Mouse (Mus musculus): ENCODE results near the gene Arpc1b. TPM values are rescaled to one million over a fixed set of nuclear protein-coding genes. Genes with fewer than 3 reads are reported as not detected.

Arpc1b gene
- 283 and 304 TPM in 2 replicates for polyA plus RNA-seq (2015; fragmentation: Nextera tagmentation; extraction: Ambion mirVana)

- H3K36me3 ChIP-seq (ENCODE audit: control insufficient read depth, insufficient read depth, low read length), result peaks cover 2% of the 10 kb centered on the region
- ATAC-seq (ENCODE audit: low FRiP score, low TSS enrichment) (peak; percentile 81), DNase-seq (ENCODE audit: low spot score) (peak; percentile 88)
- peak within 1 kb of the TSS; percentile 84 for H3K9ac ChIP-seq (ENCODE audit: low read length)
- H3K4me2 ChIP-seq (replicated peaks; ENCODE audit: low read depth), result peak within 1 kb of the TSS; percentile 85
- 1% methylated on average over 40 of the region's 53 CpGs for WGBS
- TF ChIP-seq CTCF (IDR thresholded peaks at IDR 0.05; ENCODE audit: low read depth) (no peak), EP300 (optimal IDR thresholded peaks at IDR 0.05) (no peak)
- peak within 1 kb of the TSS; percentile 88 for H3K27ac ChIP-seq (replicated peaks)
- no peaks in the 10 kb centered on the region for H3K9me3 ChIP-seq (ENCODE audit: control insufficient read depth, low read length)
- H3K4me3 ChIP-seq (ENCODE audit: low read depth, low read length), result peak within 1 kb of the TSS; percentile 74
- no peaks in the 10 kb centered on the region for H3K27me3 ChIP-seq (ENCODE audit: control insufficient read depth, insufficient read depth, low read length)
- peaks cover 2% of the 10 kb centered on the region; the same call in 1 of the 2 replicates for H3K4me1 ChIP-seq (replicated peaks; ENCODE audit: control insufficient read depth, insufficient read depth)
These were observed at the start of gene Arpc1b for GRCm38 (mm10) chr5:145114071-145114605. Gene Arpc1b, plus strand, starts transcription at chr5:145114215.

GRCm38 (mm10) chr5:145064765-145065340 is 49.2 kb upstream of the Arpc1b start:
- WGBS, result 79% methylated on average over 1 of the region's 1 CpGs
- no peak overlapping the region for H3K27ac ChIP-seq (replicated peaks)
- TF ChIP-seq EP300 (optimal IDR thresholded peaks at IDR 0.05) (no peak), CTCF (IDR thresholded peaks at IDR 0.05; ENCODE audit: low read depth) (no peak)
- no peak for DNase-seq (ENCODE audit: low spot score)
- no peaks in the 10 kb centered on the region for H3K9me3 ChIP-seq (ENCODE audit: control insufficient read depth, low read length)
- H3K9ac ChIP-seq (ENCODE audit: low read length), result no peak overlapping the region
- H3K4me3 ChIP-seq (ENCODE audit: low read depth, low read length), result no peak overlapping the region
- H3K4me1 ChIP-seq (replicated peaks; ENCODE audit: control insufficient read depth, insufficient read depth), result no peaks in the 10 kb centered on the region
- no peak overlapping the region for H3K4me2 ChIP-seq (replicated peaks; ENCODE audit: low read depth)
- H3K36me3 ChIP-seq (ENCODE audit: control insufficient read depth, insufficient read depth, low read length), result no peaks in the 10 kb centered on the region
- H3K27me3 ChIP-seq (ENCODE audit: control insufficient read depth, insufficient read depth, low read length), result no peaks in the 10 kb centered on the region
- ATAC-seq (ENCODE audit: low FRiP score, low TSS enrichment), result no peak

GRCm38 (mm10) chr5:145068863-145069262 is 45.2 kb upstream of the Arpc1b start:
- H3K4me1 ChIP-seq (replicated peaks; ENCODE audit: control insufficient read depth, insufficient read depth), result no peaks in the 10 kb centered on the region
- H3K9me3 ChIP-seq (ENCODE audit: control insufficient read depth, low read length), result no peaks in the 10 kb centered on the region
- TF ChIP-seq EP300 (optimal IDR thresholded peaks at IDR 0.05) (no peak), CTCF (IDR thresholded peaks at IDR 0.05; ENCODE audit: low read depth) (no peak)
- no peak overlapping the region for H3K4me3 ChIP-seq (ENCODE audit: low read depth, low read length)
- no peaks in the 10 kb centered on the region for H3K36me3 ChIP-seq (ENCODE audit: control insufficient read depth, insufficient read depth, low read length)
- no peak for ATAC-seq (ENCODE audit: low FRiP score, low TSS enrichment)
- H3K27me3 ChIP-seq (ENCODE audit: control insufficient read depth, insufficient read depth, low read length), result no peaks in the 10 kb centered on the region
- WGBS, result 24% methylated on average over 3 of the region's 3 CpGs
- no peak for DNase-seq (ENCODE audit: low spot score)
- no peak overlapping the region for H3K27ac ChIP-seq (replicated peaks)
- H3K4me2 ChIP-seq (replicated peaks; ENCODE audit: low read depth), result no peak overlapping the region
- H3K9ac ChIP-seq (ENCODE audit: low read length), result no peak overlapping the region

GRCm38 (mm10) chr5:145069707-145070106 is 44.3 kb upstream of the Arpc1b start:
- Histone ChIP-seq H3K4me1 (replicated peaks; ENCODE audit: control insufficient read depth, insufficient read depth) (no peaks in the 10 kb centered on the region), H3K9me3 (ENCODE audit: control insufficient read depth, low read length) (no peaks in the 10 kb centered on the region), H3K36me3 (ENCODE audit: control insufficient read depth, insufficient read depth, low read length) (no peaks in the 10 kb centered on the region), H3K9ac (ENCODE audit: low read length) (no peak overlapping the region), H3K4me2 (replicated peaks; ENCODE audit: low read depth) (no peak overlapping the region), H3K4me3 (ENCODE audit: low read depth, low read length) (no peak overlapping the region), H3K27ac (replicated peaks) (no peak overlapping the region), H3K27me3 (ENCODE audit: control insufficient read depth, insufficient read depth, low read length) (no peaks in the 10 kb centered on the region)
- TF ChIP-seq CTCF (IDR thresholded peaks at IDR 0.05; ENCODE audit: low read depth), result peak; percentile 91
- no peak for TF ChIP-seq EP300 (optimal IDR thresholded peaks at IDR 0.05)
- under 1% methylated on average over 5 of the region's 5 CpGs for WGBS
- ATAC-seq (ENCODE audit: low FRiP score, low TSS enrichment) (peak; percentile 50; the same call in 1 of the 2 replicates), DNase-seq (ENCODE audit: low spot score) (peak; percentile 75)

- ATAC-seq (ENCODE audit: low FRiP score, low TSS enrichment) (no peak), DNase-seq (ENCODE audit: low spot score) (no peak)
- no peak overlapping the region for H3K4me2 ChIP-seq (replicated peaks; ENCODE audit: low read depth)
- no peaks in the 10 kb centered on the region for H3K36me3 ChIP-seq (ENCODE audit: control insufficient read depth, insufficient read depth, low read length)
- H3K4me1 ChIP-seq (replicated peaks; ENCODE audit: control insufficient read depth, insufficient read depth), result no peaks in the 10 kb centered on the region
- no peaks in the 10 kb centered on the region for H3K9me3 ChIP-seq (ENCODE audit: control insufficient read depth, low read length)
- no peaks in the 10 kb centered on the region for H3K27me3 ChIP-seq (ENCODE audit: control insufficient read depth, insufficient read depth, low read length)
- no peak overlapping the region for H3K27ac ChIP-seq (replicated peaks)
- TF ChIP-seq EP300 (optimal IDR thresholded peaks at IDR 0.05) (no peak), CTCF (IDR thresholded peaks at IDR 0.05; ENCODE audit: low read depth) (peak; percentile 63)
- no peak overlapping the region for H3K4me3 ChIP-seq (ENCODE audit: low read depth, low read length)
- WGBS, result 49% methylated on average over 6 of the region's 6 CpGs
- H3K9ac ChIP-seq (ENCODE audit: low read length), result no peak overlapping the region
These were observed 42.7 kb upstream of the Arpc1b start for GRCm38 (mm10) chr5:145071342-145071741.

- Histone ChIP-seq H3K4me3 (ENCODE audit: low read depth, low read length) (no peak overlapping the region), H3K4me2 (replicated peaks; ENCODE audit: low read depth) (no peak overlapping the region), H3K4me1 (replicated peaks; ENCODE audit: control insufficient read depth, insufficient read depth) (no peaks in the 10 kb centered on the region), H3K36me3 (ENCODE audit: control insufficient read depth, insufficient read depth, low read length) (no peaks in the 10 kb centered on the region), H3K9ac (ENCODE audit: low read length) (no peak overlapping the region), H3K9me3 (ENCODE audit: control insufficient read depth, low read length) (no peaks in the 10 kb centered on the region), H3K27ac (replicated peaks) (no peak overlapping the region), H3K27me3 (ENCODE audit: control insufficient read depth, insufficient read depth, low read length) (no peaks in the 10 kb centered on the region)
- DNase-seq (ENCODE audit: low spot score) (no peak), ATAC-seq (ENCODE audit: low FRiP score, low TSS enrichment) (no peak)
- no peak for TF ChIP-seq EP300 (optimal IDR thresholded peaks at IDR 0.05)
- WGBS, result 59% methylated on average over 3 of the region's 3 CpGs
These were observed 38.9 kb upstream of the Arpc1b start for GRCm38 (mm10) chr5:145075081-145075480.
